Comparison of ENCODE assay signal across 11 mouse cellular contexts in genomic region chr1:62777320-62778235, GRCm38 (mm10).
DNase-seq lines count a peak whose midpoint lies in the region; ATAC-seq and TF ChIP-seq lines count a peak whose summit lies in the region.
"Had no signal": no experiment of that assay in that cellular context is flagged by ENCODE, and none has a peak within 500 bp of the region (broad histone marks: within the 10 kb centered on the region; RNA-seq: fewer than 3 reads in every experiment).

No protein-coding gene starts in this region.

- WGBS in forebrain, embryonic 15.5 days = 73% methylated on average over 17 of the region's 17 CpGs
- WGBS in forebrain, embryonic 11.5 days = 74% methylated on average over 17 of the region's 17 CpGs

- peaks cover 10% of the 10 kb centered on the region for H3K4me1 ChIP-seq in forebrain, embryonic 15.5 days
- H3K4me1 ChIP-seq in forebrain, embryonic 11.5 days (replicated peaks; ENCODE audit: control insufficient read depth, insufficient read depth, low read length) = 0 out of 2 replicates have a peak, but pooled peaks cover 4% of the 10 kb centered on the region

- DNase-seq in forebrain, embryonic 11.5 days (ENCODE audit: low spot score) = no peak
- no peak for DNase-seq in layer of hippocampus, adult 2 months (ENCODE audit: low spot score in 2 of 2)
- DNase-seq in layer of hippocampus, adult 9-10 months (ENCODE audit: low spot score) = no peak
- DNase-seq in cerebellum, adult 11 months = peak; percentile 77
- DNase-seq in urinary bladder, postnatal 25 days (ENCODE audit: low spot score) = no peak
- DNase-seq in T-cell, adult 2 months (ENCODE audit: low spot score) = no peak
- DNase-seq: gastrocnemius, postnatal 10 days; lung, postnatal 4 days had no signal

- TF ChIP-seq CTCF in layer of hippocampus, adult 2 months (conservative IDR thresholded peaks at IDR 0.05) = no peak

- H3K9me3 ChIP-seq in forebrain, embryonic 15.5 days = no peaks in the 10 kb centered on the region
- no peaks in the 10 kb centered on the region for H3K9me3 ChIP-seq in forebrain, embryonic 11.5 days (ENCODE audit: control insufficient read depth, low read length)
- H3K9me3 ChIP-seq: embryonic facial prominence, embryonic 13.5 days had no signal

- H3ac ChIP-seq in myocyte (ENCODE audit: control insufficient read depth, insufficient read length) = no peak overlapping the region

- no peaks in the 10 kb centered on the region for H3K36me3 ChIP-seq in forebrain, embryonic 15.5 days
- no peaks in the 10 kb centered on the region for H3K36me3 ChIP-seq in forebrain, embryonic 11.5 days (ENCODE audit: control insufficient read depth, insufficient read depth, low read length)
- H3K36me3 ChIP-seq in myocyte (ENCODE audit: control insufficient read depth, insufficient read depth) = peaks cover 7% of the 10 kb centered on the region

- no peaks in the 10 kb centered on the region for H3K27me3 ChIP-seq in forebrain, embryonic 15.5 days
- no peaks in the 10 kb centered on the region for H3K27me3 ChIP-seq in forebrain, embryonic 11.5 days (ENCODE audit: control insufficient read depth, insufficient read depth, low read length)
- H3K27me3 ChIP-seq in myocyte (ENCODE audit: control insufficient read depth, insufficient read depth, insufficient read length) = no peaks in the 10 kb centered on the region
- H3K27me3 ChIP-seq: embryonic facial prominence, embryonic 13.5 days had no signal

- H3K4me3 ChIP-seq in forebrain, embryonic 15.5 days = no peak overlapping the region
- no peak overlapping the region for H3K4me3 ChIP-seq in forebrain, embryonic 11.5 days (ENCODE audit: low read depth, low read length)
- H3K4me3 ChIP-seq in layer of hippocampus, adult 2 months = no peak overlapping the region
- no peak overlapping the region for H3K4me3 ChIP-seq in myocyte
- H3K4me3 ChIP-seq: embryonic facial prominence, embryonic 13.5 days had no signal

- H3K9ac ChIP-seq in forebrain, embryonic 15.5 days (replicated peaks) = no peak overlapping the region
- H3K9ac ChIP-seq in forebrain, embryonic 11.5 days (ENCODE audit: low read length) = no peak overlapping the region
- H3K9ac ChIP-seq: embryonic facial prominence, embryonic 13.5 days had no signal

- no peak for ATAC-seq in forebrain, embryonic 15.5 days (replicated peaks)
- no peak for ATAC-seq in forebrain, embryonic 11.5 days (replicated peaks; ENCODE audit: low FRiP score)

- H3K4me2 ChIP-seq in forebrain, embryonic 15.5 days (replicated peaks) = no peak overlapping the region
- H3K4me2 ChIP-seq in forebrain, embryonic 11.5 days (ENCODE audit: low read depth, low read length, severe bottlenecking) = no peak overlapping the region
- peak overlapping the region; percentile 43 for H3K4me2 ChIP-seq in myocyte (ENCODE audit: low read depth)
- H3K4me2 ChIP-seq: embryonic facial prominence, embryonic 13.5 days had no signal

- 0 out of 2 replicates have a peak overlapping the region, but pooled peaks have one; percentile 1 for H3K27ac ChIP-seq in forebrain, embryonic 15.5 days (replicated peaks)
- H3K27ac ChIP-seq in forebrain, embryonic 11.5 days (ENCODE audit: low read depth, low read length) = no peak overlapping the region
- peak overlapping the region; percentile 74 for H3K27ac ChIP-seq in layer of hippocampus, adult 2 months
- H3K27ac ChIP-seq: embryonic facial prominence, embryonic 13.5 days had no signal

- no peaks in the 10 kb centered on the region for H3K79me2 ChIP-seq in myocyte (ENCODE audit: control insufficient read depth, insufficient read depth)

- no peak for TF ChIP-seq POLR2A in myocyte (IDR thresholded peaks at IDR 0.05; ENCODE audit: insufficient read length, low read depth)

TF ChIP-seq in myocyte, 11 proteins besides CTCF, POLR2A, EP300 and RAD21:
- peak in 2 of 3 experiments; percentile 13 to 21 for TF ChIP-seq MYOD1 (IDR thresholded peaks at IDR 0.05; ENCODE audit: control insufficient read depth in 1 of 3, insufficient read length in 2 of 3, low read depth in 2 of 3)
- TF ChIP-seq SRF (IDR thresholded peaks at IDR 0.05; ENCODE audit: control insufficient read depth, insufficient read length, low read depth) = no peak
- TF ChIP-seq USF1 (IDR thresholded peaks at IDR 0.05; ENCODE audit: low read depth) = peak; percentile 78
- TF ChIP-seq MYOG (IDR thresholded peaks at IDR 0.05; ENCODE audit: control insufficient read depth in 1 of 3, insufficient read depth in 1 of 3, insufficient read length in 2 of 3, low read depth in 2 of 3) = no peak
- no peak for TF ChIP-seq CEBPB (IDR thresholded peaks at IDR 0.05; ENCODE audit: insufficient read depth, poor library complexity, severe bottlenecking)
- no peak for TF ChIP-seq TCF3 (IDR thresholded peaks at IDR 0.05; ENCODE audit: insufficient read length, low read depth)
- TF ChIP-seq POLR2AphosphoS2 (IDR thresholded peaks at IDR 0.05; ENCODE audit: insufficient read length, low read depth) = no peak
- no peak for TF ChIP-seq MAX (IDR thresholded peaks at IDR 0.05; ENCODE audit: low read depth)
- TF ChIP-seq E2F4 (IDR thresholded peaks at IDR 0.05; ENCODE audit: insufficient read depth) = no peak
- TF ChIP-seq TCF12 (IDR thresholded peaks at IDR 0.05; ENCODE audit: insufficient read depth, poor library complexity, severe bottlenecking) = no peak
